Mouse (Mus musculus) cerebellum, adult (tissue): ENCODE data around the gene Vmn2r70.

Experiments
- ATAC-seq: cut with Nextera tagmentation; 2 replicates; pipeline ENCODE4 v1.9.2; 2017; ENCODE audit warnings: mild to moderate bottlenecking, moderate library complexity, mixed read lengths; ENCODE audit not compliant: insufficient number of reproducible peaks, low FRiP score, low TSS enrichment

Gene Vmn2r70

DNA sequence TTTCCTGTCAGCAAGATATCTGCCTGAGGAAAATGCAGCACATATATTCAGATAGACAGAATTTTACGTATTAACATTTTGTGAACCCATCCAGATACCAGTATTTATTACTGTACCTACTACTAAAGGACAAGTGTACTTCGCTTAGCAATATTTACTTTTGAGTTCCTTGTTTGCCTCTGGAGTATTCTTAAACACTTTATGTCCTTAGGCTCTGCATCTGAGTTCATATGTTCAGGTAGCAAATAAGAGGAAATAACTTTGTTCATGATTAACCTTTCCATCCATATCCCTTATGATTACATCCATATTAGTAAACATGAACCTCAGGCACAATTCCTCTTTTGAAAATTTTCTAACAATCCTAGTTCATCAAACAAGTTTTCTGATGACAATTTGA is at the start of gene Vmn2r70:
Gene Vmn2r70, minus strand, starts transcription at position 101 of the 400 bp plus-strand sequence.
- no peak for ATAC-seq

DNA sequence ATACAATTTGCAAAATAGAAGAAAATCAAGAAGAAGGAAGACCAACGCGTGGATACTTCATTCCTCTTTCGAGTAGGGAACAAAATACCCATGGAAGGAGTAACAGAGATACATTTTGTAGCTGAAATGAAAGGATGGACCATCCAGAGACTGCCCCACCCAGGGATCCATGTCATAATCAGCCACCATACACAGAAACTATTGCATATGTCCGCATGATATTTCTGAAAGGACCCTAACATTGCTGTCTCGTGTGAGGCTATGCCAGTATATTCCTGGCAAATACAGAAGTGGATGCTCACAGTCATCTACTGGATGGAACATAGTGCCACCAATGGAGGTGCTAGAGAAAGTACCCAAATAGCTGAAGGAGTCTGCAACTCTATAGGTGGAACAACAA is 6.2 kb downstream of the Vmn2r70 start, which contains the start of gene Vmn2r71:
Gene Vmn2r71, plus strand, starts transcription at position 301 of the 400 bp plus-strand sequence.
- no peak for ATAC-seq

- no peak for ATAC-seq
Measured at GRCm38 (mm10) chr7:85543118-85543517, 25.9 kb downstream of the Vmn2r70 start.

GRCm38 (mm10) chr7:85542108-85542507 is 26.9 kb downstream of the Vmn2r70 start:
- no peak for ATAC-seq
